Mouse (Mus musculus): Measurements from ENCODE around the gene Foxs1. TPM values are rescaled to one million over a fixed set of nuclear protein-coding genes. Genes with fewer than 3 reads are reported as not detected.
A peak's percentile ranks its signal among the peaks of the same experiment; 100 is the strongest.

The Foxs1 gene
- total RNA-seq, 2 experiments from 2014 or later = not detected

- ATAC-seq (ENCODE audit: poor library complexity, severe bottlenecking) = no peak
Observed at GRCm38 (mm10) chr2:152928988-152929370, 4.0 kb downstream of the Foxs1 start.

GRCm38 (mm10) chr2:152928219-152928987 lies 4.6 kb downstream of the Foxs1 start:
- no peak for ATAC-seq (ENCODE audit: poor library complexity, severe bottlenecking)

- peak; percentile 51 for ATAC-seq (ENCODE audit: poor library complexity, severe bottlenecking)
Observed at GRCm38 (mm10) chr2:152927371-152927770, 5.6 kb downstream of the Foxs1 start.

GRCm38 (mm10) chr2:152926896-152927295 lies 6.1 kb downstream of the Foxs1 start:
- 0 out of 2 replicates have a peak, but pooled peaks have one; percentile 13 for ATAC-seq (ENCODE audit: poor library complexity, severe bottlenecking)

- ATAC-seq (ENCODE audit: poor library complexity, severe bottlenecking) = peak; percentile 78
Observed at GRCm38 (mm10) chr2:152925189-152925872, 7.7 kb downstream of the Foxs1 start.

- ATAC-seq (ENCODE audit: poor library complexity, severe bottlenecking) = no peak
Observed at GRCm38 (mm10) chr2:152924543-152924942, 8.5 kb downstream of the Foxs1 start.

- ATAC-seq (ENCODE audit: poor library complexity, severe bottlenecking) = no peak
Observed at GRCm38 (mm10) chr2:152924128-152924527, 8.9 kb downstream of the Foxs1 start.

- ATAC-seq (ENCODE audit: poor library complexity, severe bottlenecking) = no peak
Observed at GRCm38 (mm10) chr2:152923621-152924020, 9.4 kb downstream of the Foxs1 start.

- ATAC-seq (ENCODE audit: poor library complexity, severe bottlenecking) = no peak
Observed at GRCm38 (mm10) chr2:152922376-152922775, 10.6 kb downstream of the Foxs1 start.

- no peak for ATAC-seq (ENCODE audit: poor library complexity, severe bottlenecking)
Observed at GRCm38 (mm10) chr2:152917671-152918070, 15.3 kb downstream of the Foxs1 start.

GRCm38 (mm10) chr2:152916111-152916510 lies 16.9 kb downstream of the Foxs1 start:
- no peak for ATAC-seq (ENCODE audit: poor library complexity, severe bottlenecking)

- ATAC-seq (ENCODE audit: poor library complexity, severe bottlenecking) = no peak
Observed at GRCm38 (mm10) chr2:152915453-152915852, 17.6 kb downstream of the Foxs1 start.

GRCm38 (mm10) chr2:152914310-152915120 lies 18.5 kb downstream of the Foxs1 start:
- ATAC-seq (ENCODE audit: poor library complexity, severe bottlenecking) = peak; percentile 98

- ATAC-seq (ENCODE audit: poor library complexity, severe bottlenecking) = no peak
Observed at GRCm38 (mm10) chr2:152913471-152913870, 19.5 kb downstream of the Foxs1 start.

GRCm38 (mm10) chr2:152911432-152911831 lies 21.6 kb downstream of the Foxs1 start:
- ATAC-seq (ENCODE audit: poor library complexity, severe bottlenecking) = no peak

- ATAC-seq (ENCODE audit: poor library complexity, severe bottlenecking) = no peak
Observed at GRCm38 (mm10) chr2:152911031-152911430, 22.0 kb downstream of the Foxs1 start, which contains the start of gene Mylk2. Mylk2 (plus strand) TSS chr2:152911352.

- ATAC-seq (ENCODE audit: poor library complexity, severe bottlenecking) = no peak
Observed at GRCm38 (mm10) chr2:152909848-152910247, 23.2 kb downstream of the Foxs1 start.

GRCm38 (mm10) chr2:152907114-152907943 lies 25.7 kb downstream of the Foxs1 start:
- no peak for ATAC-seq (ENCODE audit: poor library complexity, severe bottlenecking)

GRCm38 (mm10) chr2:152906274-152907037 lies 26.6 kb downstream of the Foxs1 start:
- no peak for ATAC-seq (ENCODE audit: poor library complexity, severe bottlenecking)

Data from megakaryocyte, adult 5-6 weeks (primary cell).